Mouse (Mus musculus) hindbrain, embryonic 11.5 days (tissue): Measurements from ENCODE around the gene Gm13276. TPM values are rescaled to one million over a fixed set of nuclear protein-coding genes. Genes with fewer than 3 reads are reported as not detected.
"Not testable (repeated sequence)": the region's sequence is repeated elsewhere in the genome, so short reads cannot be mapped to it uniquely, and the experiment has no call there.

Experiments used
- ATAC-seq: fragments of 200-750 bp; cut with Nextera tagmentation; 2 replicates; pipeline ENCODE4 v1.8.0; 2017; ENCODE audit warnings: mild to moderate bottlenecking, moderate TSS enrichment, moderate library complexity; ENCODE audit not compliant: low FRiP score
- DNase-seq: peaks from one replicate; pipeline ENCODE4 v3.0.0-alpha.2; 2015; ENCODE audit warnings: low spot score
- H3K27ac ChIP-seq: fragments of 300-500 bp; sonication (generic); 2 replicates; pipeline ENCODE4 v1.5.1; 2014; ENCODE audit warnings: mild to moderate bottlenecking, low read depth, low read length
- H3K27me3 ChIP-seq: fragments of 300-500 bp; sonication (generic); 2 replicates; pipeline ENCODE4 v1.6.1; 2014; ENCODE audit warnings: mild to moderate bottlenecking, low read length, moderate library complexity, mixed read lengths; ENCODE audit not compliant: control insufficient read depth, insufficient read depth
- H3K36me3 ChIP-seq: fragments of 300-500 bp; sonication (generic); 2 replicates; pipeline ENCODE4 v1.6.1; 2014; ENCODE audit warnings: mild to moderate bottlenecking, low read length, moderate library complexity, mixed read lengths; ENCODE audit not compliant: control insufficient read depth, insufficient read depth
- H3K4me1 ChIP-seq: fragments of 300-500 bp; sonication (generic); replicated peaks from 2 replicates; pipeline ENCODE4 v1.6.1; 2014; ENCODE audit warnings: low read length, mixed read lengths; ENCODE audit not compliant: control insufficient read depth, insufficient read depth
- H3K4me2 ChIP-seq: fragments of 300-500 bp; sonication (generic); replicated peaks from 2 replicates; pipeline ENCODE4 v1.6.1; 2014; ENCODE audit warnings: mild to moderate bottlenecking, low read depth, low read length
- H3K4me3 ChIP-seq: fragments of 300-500 bp; sonication (generic); 2 replicates; pipeline ENCODE4 v1.5.1; 2014; ENCODE audit warnings: low read depth, low read length
- H3K9ac ChIP-seq: fragments of 300-500 bp; sonication (generic); 2 replicates; pipeline ENCODE4 v1.6.1; 2014; ENCODE audit warnings: low read depth, low read length
- H3K9me3 ChIP-seq: fragments of 300-500 bp; sonication (generic); 2 replicates; pipeline ENCODE4 v1.6.1; 2016; ENCODE audit warnings: low read length; ENCODE audit not compliant: control insufficient read depth
- WGBS: fragments of 180-500 bp; shearing (Covaris S2); extraction: QIAGEN DNeasy Blood & Tissue Kit; methylation state at CpG from one replicate; pipeline ENCODE4 v1.1.7; 2014; 5-methylcytosine and 5-hydroxymethylcytosine counted together
- polyA plus RNA-seq: library from polyadenylated mRNA; unstranded; fragments of >200 nt; fragmentation: Nextera tagmentation; extraction: Ambion mirVana; gene quantifications from 2 replicates; pipeline ENCODE4 v1.2.1, GENCODE M21; 2014

Gm13276 gene
- polyA plus RNA-seq, 1 experiment from 2014 or later: not detected

DNA sequence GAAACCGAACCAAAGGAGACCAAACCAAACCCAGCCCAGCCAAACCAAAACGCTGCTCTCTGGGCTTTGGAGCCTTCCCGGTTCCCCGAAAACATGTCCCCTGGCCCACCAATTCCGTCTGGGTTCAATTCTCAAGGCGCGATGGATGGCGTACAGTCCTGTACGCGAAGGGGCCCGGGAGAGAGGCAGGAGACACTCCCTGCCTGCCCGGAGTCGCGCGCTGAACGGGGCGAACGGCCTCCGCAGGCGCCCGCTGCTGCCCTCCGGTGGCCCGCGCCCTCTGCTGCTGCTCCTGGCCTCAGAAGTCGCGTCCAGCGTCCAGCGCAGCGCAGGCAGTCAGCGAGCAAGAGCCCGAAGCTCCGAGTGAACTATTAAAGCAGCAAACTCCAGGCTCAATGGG lies 12.0 kb upstream of the Gm13276 start, which contains the start of gene Gm13290:
Gm13290 (plus strand) TSS at position 301 of the 400 bp plus-strand sequence.
- not testable (repeated sequence) for H3K4me1 ChIP-seq, H3K9me3 ChIP-seq, H3K27me3 ChIP-seq, H3K27ac ChIP-seq, H3K9ac ChIP-seq, DNase-seq, H3K4me2 ChIP-seq, H3K36me3 ChIP-seq, H3K4me3 ChIP-seq, ATAC-seq
- WGBS: no CpG with 5 or more reads among the region's 32 CpGs

DNA sequence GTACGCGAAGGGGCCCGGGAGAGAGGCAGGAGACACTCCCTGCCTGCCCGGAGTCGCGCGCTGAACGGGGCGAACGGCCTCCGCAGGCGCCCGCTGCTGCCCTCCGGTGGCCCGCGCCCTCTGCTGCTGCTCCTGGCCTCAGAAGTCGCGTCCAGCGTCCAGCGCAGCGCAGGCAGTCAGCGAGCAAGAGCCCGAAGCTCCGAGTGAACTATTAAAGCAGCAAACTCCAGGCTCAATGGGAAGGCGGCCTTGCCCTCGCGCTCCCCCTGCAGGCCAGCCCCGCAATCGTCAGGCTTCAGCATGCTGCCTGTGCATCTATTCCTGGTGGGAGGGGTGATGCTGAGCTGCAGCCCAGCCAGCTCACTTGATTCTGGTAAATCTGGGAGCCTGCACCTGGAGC lies 8.9 kb upstream of the Gm13276 start, which contains the start of gene Gm13289:
Gm13289 (plus strand) TSS at position 301 of the 400 bp plus-strand sequence.
- H3K9me3 ChIP-seq, H3K4me3 ChIP-seq, DNase-seq, H3K27ac ChIP-seq, H3K4me1 ChIP-seq, H3K27me3 ChIP-seq, H3K4me2 ChIP-seq, H3K36me3 ChIP-seq, H3K9ac ChIP-seq, ATAC-seq: not testable (repeated sequence)
- no CpG with 5 or more reads among the region's 29 CpGs for WGBS

DNA sequence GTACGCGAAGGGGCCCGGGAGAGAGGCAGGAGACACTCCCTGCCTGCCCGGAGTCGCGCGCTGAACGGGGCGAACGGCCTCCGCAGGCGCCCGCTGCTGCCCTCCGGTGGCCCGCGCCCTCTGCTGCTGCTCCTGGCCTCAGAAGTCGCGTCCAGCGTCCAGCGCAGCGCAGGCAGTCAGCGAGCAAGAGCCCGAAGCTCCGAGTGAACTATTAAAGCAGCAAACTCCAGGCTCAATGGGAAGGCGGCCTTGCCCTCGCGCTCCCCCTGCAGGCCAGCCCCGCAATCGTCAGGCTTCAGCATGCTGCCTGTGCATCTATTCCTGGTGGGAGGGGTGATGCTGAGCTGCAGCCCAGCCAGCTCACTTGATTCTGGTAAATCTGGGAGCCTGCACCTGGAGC lies 6.0 kb upstream of the Gm13276 start, which contains the start of gene Gm13272:
Gm13272 (plus strand) TSS at position 301 of the 400 bp plus-strand sequence.
- not testable (repeated sequence) for H3K4me2 ChIP-seq, H3K27ac ChIP-seq, H3K4me3 ChIP-seq, H3K9ac ChIP-seq, H3K4me1 ChIP-seq, H3K27me3 ChIP-seq, DNase-seq, H3K36me3 ChIP-seq, H3K9me3 ChIP-seq, ATAC-seq
- WGBS: no CpG with 5 or more reads among the region's 29 CpGs

DNA sequence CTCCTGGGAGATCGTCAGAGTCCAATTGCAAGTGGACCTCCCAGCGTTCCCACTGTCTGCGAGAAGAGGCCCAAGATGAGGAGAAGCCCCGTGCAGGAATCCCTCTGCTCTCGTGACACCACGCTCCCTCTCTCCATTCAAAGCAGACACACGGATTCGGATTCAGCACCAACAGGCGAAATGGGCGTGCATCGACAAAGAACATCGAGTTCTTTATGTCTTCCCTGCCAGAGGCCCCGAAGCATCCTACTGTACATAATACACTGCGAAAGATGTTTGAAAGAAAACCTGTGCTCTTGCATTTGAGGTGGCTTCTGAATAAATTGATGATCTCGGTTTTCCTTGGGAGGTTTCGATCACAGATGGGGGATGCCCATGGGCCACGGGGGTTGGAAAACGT lies 5.2 kb upstream of the Gm13276 start:
- not testable (repeated sequence) for H3K36me3 ChIP-seq, H3K4me3 ChIP-seq, H3K4me1 ChIP-seq, DNase-seq, H3K27me3 ChIP-seq, H3K27ac ChIP-seq, ATAC-seq, H3K4me2 ChIP-seq, H3K9me3 ChIP-seq, H3K9ac ChIP-seq
- WGBS: 39% methylated on average over 15 of the region's 18 CpGs

DNA sequence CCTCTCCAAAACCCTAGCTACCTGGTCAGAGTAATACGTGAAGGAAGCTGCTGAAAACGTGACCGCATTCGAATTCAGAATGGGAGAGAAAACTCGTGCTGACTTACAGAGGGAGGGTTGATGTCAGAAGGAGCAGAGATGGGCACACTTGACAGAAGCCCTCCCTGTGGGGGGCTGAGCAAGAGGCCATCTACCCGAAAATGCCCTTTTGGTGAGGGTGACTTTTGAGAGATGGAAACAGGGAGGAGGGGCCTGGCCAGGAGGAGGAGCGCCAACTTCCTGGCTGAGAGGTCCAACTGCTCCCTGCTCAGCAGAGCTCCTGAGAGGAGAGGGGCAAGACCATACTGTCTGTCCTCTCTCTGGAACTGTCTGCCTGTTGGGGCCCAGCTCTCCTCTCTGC lies 3.7 kb upstream of the Gm13276 start, which contains the start of gene Ifnz:
Ifnz (plus strand) TSS at position 301 of the 400 bp plus-strand sequence.
- not testable (repeated sequence) for H3K27me3 ChIP-seq, ATAC-seq, H3K9ac ChIP-seq, H3K27ac ChIP-seq, H3K36me3 ChIP-seq, H3K9me3 ChIP-seq, H3K4me1 ChIP-seq, H3K4me3 ChIP-seq, DNase-seq
- peak within 1 kb of the TSS; percentile 28; the same call in 1 of the 2 replicates for H3K4me2 ChIP-seq
- 28% methylated on average over 4 of the region's 7 CpGs for WGBS

DNA sequence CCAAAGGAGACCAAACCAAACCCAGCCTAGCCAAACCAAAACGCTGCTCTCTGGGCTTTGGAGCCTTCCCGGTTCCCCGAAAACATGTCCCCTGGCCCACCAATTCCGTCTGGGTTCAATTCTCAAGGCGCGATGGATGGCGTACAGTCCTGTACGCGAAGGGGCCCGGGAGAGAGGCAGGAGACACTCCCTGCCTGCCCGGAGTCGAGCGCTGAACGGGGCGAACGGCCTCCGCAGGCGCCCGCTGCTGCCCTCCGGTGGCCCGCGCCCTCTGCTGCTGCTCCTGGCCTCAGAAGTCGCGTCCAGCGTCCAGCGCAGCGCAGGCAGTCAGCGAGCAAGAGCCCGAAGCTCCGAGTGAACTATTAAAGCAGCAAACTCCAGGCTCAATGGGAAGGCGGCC lies 3.2 kb upstream of the Gm13276 start:
- H3K9me3 ChIP-seq, H3K9ac ChIP-seq, H3K27me3 ChIP-seq, DNase-seq, ATAC-seq, H3K36me3 ChIP-seq, H3K27ac ChIP-seq, H3K4me3 ChIP-seq, H3K4me1 ChIP-seq: not testable (repeated sequence)
- H3K4me2 ChIP-seq: peak overlapping the region; percentile 28; the same call in 1 of the 2 replicates
- WGBS: 0% methylated on average over 3 of the region's 31 CpGs

DNA sequence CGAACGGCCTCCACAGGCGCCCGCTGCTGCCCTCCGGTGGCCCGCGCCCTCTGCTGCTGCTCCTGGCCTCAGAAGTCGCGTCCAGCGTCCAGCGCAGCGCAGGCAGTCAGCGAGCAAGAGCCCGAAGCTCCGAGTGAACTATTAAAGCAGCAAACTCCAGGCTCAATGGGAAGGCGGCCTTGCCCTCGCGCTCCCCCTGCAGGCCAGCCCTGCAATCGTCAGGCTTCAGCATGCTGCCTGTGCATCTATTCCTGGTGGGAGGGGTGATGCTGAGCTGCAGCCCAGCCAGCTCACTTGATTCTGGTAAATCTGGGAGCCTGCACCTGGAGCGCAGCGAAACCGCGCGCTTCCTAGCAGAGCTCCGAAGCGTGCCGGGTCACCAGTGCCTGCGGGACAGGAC lies 2.9 kb downstream of the Gm13276 start, which contains the start of gene Gm13277:
Gm13277 (plus strand) TSS at position 231 of the 400 bp plus-strand sequence.
- H3K4me1 ChIP-seq, H3K27me3 ChIP-seq, H3K4me2 ChIP-seq, H3K4me3 ChIP-seq, H3K9ac ChIP-seq, H3K36me3 ChIP-seq, H3K27ac ChIP-seq, ATAC-seq, H3K9me3 ChIP-seq, DNase-seq: not testable (repeated sequence)
- WGBS: 0% methylated on average over 1 of the region's 28 CpGs

DNA sequence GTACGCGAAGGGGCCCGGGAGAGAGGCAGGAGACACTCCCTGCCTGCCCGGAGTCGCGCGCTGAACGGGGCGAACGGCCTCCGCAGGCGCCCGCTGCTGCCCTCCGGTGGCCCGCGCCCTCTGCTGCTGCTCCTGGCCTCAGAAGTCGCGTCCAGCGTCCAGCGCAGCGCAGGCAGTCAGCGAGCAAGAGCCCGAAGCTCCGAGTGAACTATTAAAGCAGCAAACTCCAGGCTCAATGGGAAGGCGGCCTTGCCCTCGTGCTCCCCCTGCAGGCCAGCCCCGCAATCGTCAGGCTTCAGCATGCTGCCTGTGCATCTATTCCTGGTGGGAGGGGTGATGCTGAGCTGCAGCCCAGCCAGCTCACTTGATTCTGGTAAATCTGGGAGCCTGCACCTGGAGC lies 5.7 kb downstream of the Gm13276 start, which contains the start of gene Gm13278:
Gm13278 (plus strand) TSS at position 301 of the 400 bp plus-strand sequence.
- no CpG with 5 or more reads among the region's 28 CpGs for WGBS

DNA sequence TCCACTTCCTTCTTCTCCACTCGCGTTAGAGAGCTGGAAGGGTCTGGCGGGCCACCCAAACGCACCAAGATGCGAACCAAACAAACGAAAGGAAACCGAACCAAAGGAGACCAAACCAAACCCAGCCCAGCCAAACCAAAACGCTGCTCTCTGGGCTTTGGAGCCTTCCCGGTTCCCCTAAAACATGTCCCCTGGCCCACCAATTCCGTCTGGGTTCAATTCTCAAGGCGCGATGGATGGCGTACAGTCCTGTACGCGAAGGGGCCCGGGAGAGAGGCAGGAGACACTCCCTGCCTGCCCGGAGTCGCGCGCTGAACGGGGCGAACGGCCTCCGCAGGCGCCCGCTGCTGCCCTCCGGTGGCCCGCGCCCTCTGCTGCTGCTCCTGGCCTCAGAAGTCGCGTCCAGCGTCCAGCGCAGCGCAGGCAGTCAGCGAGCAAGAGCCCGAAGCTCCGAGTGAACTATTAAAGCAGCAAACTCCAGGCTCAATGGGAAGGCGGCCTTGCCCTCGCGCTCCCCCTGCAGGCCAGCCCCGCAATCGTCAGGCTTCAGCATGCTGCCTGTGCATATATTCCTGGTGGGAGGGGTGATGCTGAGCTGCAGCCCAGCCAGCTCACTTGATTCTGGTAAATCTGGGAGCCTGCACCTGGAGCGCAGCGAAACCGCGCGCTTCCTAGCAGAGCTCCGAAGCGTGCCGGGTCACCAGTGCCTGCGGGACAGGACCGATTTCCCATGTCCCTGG lies 8.6 kb downstream of the Gm13276 start, which contains the start of gene Gm13275:
Gm13275 (plus strand) TSS at position 552 of the 740 bp plus-strand sequence.
- ATAC-seq, H3K4me3 ChIP-seq, H3K27me3 ChIP-seq, H3K27ac ChIP-seq, H3K9me3 ChIP-seq, DNase-seq, H3K9ac ChIP-seq, H3K36me3 ChIP-seq, H3K4me2 ChIP-seq, H3K4me1 ChIP-seq: not testable (repeated sequence)
- 0% methylated on average over 4 of the region's 52 CpGs for WGBS

More for the DNA sequence above, 5.7 kb downstream of the Gm13276 start, which contains the start of gene Gm13278:
- H3K9ac ChIP-seq, H3K4me2 ChIP-seq, DNase-seq, H3K27ac ChIP-seq, H3K36me3 ChIP-seq, H3K4me3 ChIP-seq, H3K4me1 ChIP-seq, H3K9me3 ChIP-seq, H3K27me3 ChIP-seq, ATAC-seq: not testable (repeated sequence)
